Mouse (Mus musculus): Measurements from ENCODE around the gene Tuba1a. TPM values are rescaled to one million over a fixed set of nuclear protein-coding genes. Genes with fewer than 3 reads are reported as not detected.
"Not testable (repeated sequence)": the region's sequence is repeated elsewhere in the genome, so short reads cannot be mapped to it uniquely, and the experiment has no call there.

Tuba1a gene
- total RNA-seq, 2 experiments from 2014 or later: 27.6 to 30.1 TPM

GRCm38 (mm10) chr15:98958901-98959420, 5.5 kb upstream of the Tuba1a start:
- no peak for DNase-seq
- intact Hi-C loops (cut with DNase I): no loop called here

DNA sequence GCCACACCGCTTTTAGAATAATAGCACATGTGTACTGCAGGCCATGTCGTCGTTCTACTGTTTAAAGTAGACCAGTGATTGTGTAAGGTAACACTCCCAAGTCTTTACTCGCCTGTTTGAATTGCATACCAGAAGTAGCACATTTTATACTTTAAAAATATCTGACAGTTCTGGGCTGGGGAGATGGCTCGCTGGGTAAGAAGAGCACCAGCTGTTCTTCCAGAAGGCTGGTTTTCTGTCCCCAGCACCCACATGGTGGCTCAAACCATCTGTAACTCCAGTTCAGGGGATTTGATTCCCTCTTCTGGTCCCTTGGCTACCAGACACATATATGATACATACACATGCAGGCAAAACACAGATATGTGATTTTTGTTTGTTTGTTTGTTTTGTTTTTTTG, 4.0 kb upstream of the Tuba1a start:
- intact Hi-C loops (cut with DNase I): no loop called here

GRCm38 (mm10) chr15:98956000-98956399, 2.5 kb upstream of the Tuba1a start:
- DNase-seq: no peak
- intact Hi-C loops (cut with DNase I): no loop called here

More for the DNA sequence above, 4.0 kb upstream of the Tuba1a start:
- DNase-seq: no peak

GRCm38 (mm10) chr15:98955324-98955723, 1.8 kb upstream of the Tuba1a start:
- intact Hi-C loops (cut with DNase I): no loop called here
- no peak for DNase-seq

DNA sequence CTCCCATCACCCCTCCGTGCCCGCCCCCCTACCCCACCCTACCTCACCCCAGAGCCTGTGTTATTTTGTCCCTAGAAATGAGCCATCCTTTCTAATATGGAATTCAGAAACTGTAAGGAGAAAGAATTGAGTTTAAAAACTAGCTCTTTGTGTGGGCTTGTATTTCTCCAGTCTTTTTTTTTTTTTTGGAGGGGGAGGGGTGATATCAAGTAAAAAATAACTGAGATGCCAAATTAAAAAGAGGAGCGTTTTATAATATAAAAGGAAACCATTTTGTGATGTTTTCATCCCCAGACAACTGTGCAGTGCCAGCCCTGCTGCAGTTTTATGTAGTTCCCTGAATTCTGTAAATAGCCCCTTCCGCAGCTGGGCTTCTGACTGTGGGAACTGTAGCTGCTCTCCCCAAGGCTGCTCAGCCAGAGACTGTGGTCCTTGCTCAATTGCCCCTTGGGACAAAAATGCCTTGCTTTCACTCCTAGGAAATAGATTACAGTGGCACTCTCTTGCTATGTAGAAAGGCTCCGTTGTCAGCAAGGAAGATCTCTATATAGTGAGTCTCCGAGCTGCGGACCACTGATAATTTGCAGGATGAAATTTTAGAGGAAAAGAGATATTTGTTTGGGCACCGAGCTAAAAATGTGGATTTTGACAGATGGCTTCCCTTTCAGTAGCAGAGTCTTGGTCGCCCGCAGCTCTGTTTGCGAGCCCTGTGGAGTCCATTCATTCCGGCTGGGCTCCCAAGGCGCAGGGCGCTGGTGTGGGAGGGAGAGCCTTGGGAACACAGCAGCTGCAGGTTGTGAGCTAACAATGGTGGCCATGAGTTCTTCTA, 1.1 kb upstream of the Tuba1a start:
- no peak for DNase-seq
- intact Hi-C loops (cut with DNase I): loop anchor here (5.0 kb wide), 1 partner anchor 38 kb away; no protein-coding TSS in a partner anchor

DNA sequence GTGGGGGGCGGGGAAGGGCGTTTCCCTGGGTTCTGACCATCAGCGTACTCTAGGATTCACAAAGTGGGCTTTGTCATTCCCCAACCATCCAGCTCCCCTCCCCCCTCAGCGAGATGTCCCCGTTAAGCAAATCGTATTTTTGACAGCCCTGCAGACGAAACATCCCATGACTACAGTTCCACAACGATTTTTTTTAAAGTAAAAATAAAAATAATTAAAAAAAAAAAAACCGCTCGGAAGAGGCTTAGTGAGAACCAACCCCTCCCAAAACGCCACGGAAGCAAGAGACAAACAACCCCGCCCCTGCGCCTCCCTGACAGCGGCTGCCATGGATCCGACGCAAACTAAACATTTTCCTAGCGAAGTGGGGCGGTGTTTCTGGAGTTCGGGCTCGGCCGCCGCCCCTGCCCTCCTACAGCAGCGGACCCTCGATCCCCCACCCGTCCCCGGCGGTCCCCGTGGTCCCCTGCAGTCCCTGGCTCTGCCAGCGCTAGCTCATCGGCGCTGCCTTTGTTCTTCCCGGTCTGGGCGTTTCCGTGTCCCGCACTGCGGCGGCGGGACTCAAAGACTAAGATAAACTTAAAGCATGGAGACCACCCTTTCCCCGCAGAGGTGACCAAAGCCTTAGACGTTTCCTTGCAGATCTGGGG, 627 bp downstream of the Tuba1a start:
- intact Hi-C loops (cut with DNase I): loop anchor here (5.0 kb wide), 1 partner anchor 39 kb away; no protein-coding TSS in a partner anchor
- DNase-seq: peak in 1 of 2 experiments; percentile 58

DNA sequence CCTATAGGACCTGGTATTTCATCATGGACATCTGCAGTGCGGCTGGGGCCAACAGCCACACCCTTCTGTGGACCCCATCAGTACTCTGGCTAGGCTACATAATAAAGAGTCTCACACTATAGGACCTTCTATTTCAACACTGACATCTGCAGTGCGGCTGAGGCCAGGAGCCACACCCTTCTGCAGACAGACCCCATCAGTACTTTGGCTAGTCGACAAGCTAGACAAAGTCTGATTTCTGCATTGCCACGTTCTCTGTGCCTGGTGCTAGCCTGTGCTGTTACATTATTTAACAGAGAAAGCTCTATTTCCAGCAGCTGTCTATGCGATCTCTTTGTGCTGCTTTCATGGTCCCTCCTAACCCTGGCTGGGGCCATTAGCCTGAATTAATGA, 1.4 kb downstream of the Tuba1a start:
- intact Hi-C loops (cut with DNase I): loop anchor here (5.0 kb wide), 1 partner anchor 40 kb away; no protein-coding TSS in a partner anchor
- no peak for DNase-seq

DNA sequence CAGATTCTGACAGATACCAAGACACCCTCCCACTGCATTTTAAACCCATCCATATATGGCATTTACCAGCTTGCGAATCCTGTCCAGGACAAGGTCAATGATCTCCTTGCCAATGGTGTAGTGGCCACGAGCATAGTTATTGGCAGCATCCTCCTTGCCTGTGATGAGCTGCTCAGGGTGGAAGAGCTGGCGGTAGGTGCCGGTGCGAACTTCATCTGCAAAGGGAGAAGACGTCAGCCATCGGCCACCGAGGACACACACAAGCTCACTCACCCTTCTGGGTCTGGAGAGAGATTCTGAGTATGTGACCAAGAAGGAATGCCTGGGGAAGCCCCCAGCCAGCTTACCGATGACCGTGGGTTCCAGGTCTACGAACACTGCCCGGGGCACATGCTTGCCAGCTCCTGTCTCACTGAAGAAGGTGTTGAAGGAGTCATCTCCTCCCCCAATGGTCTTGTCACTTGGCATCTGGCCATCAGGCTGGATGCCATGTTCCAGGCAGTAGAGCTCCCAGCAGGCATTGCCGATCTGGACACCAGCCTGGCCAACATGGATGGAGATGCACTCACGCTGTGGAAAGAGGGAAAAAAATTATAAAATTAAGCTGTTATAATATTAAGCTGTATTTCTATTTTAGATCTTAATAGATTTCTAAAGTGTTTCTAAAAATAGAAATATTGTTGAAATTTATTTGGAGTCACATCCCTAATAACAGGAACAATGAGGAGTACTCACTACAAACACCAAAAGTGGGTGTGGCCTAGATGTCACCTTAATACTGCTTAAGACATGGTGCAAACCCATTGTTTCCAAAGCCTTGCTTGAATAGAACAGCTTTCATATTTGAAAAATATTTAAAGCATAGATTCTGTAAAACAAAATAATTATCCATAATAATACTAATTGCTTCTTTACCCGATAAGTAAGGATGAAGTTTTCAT, 2.1 kb downstream of the Tuba1a start:
- not testable (repeated sequence) for DNase-seq
- intact Hi-C loops (cut with DNase I): loop anchor here (5.0 kb wide), 1 partner anchor 41 kb away; no protein-coding TSS in a partner anchor

- intact Hi-C loops (cut with DNase I): no loop called here
- DNase-seq: no peak
Measured at GRCm38 (mm10) chr15:98949607-98949892, 4.0 kb downstream of the Tuba1a start.

GRCm38 (mm10) chr15:98948857-98949606, 4.5 kb downstream of the Tuba1a start:
- intact Hi-C loops (cut with DNase I): no loop called here
- DNase-seq: no peak

DNA sequence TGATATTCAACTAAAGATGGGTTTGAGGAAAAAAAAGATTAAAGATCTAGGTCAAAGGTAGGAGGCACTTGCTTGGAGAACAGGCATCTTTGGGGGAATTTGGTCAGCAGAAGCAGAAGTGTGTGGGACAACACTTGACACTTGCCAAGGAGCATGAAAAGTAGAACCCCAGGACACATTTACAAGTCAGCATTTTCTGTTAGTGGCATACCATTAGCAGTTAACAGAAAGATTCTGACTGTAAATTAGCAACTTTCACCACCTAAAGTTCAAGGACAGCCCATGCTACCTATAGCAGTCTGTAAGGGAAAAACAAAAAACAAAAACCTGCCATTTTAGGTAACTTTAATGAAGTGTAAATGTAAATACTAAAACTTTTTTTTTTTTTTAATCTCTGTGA, 5.1 kb downstream of the Tuba1a start:
- intact Hi-C loops (cut with DNase I): no loop called here
- no peak for DNase-seq

GRCm38 (mm10) chr15:98947884-98948283, 5.6 kb downstream of the Tuba1a start:
- no peak for DNase-seq
- intact Hi-C loops (cut with DNase I): no loop called here

DNA sequence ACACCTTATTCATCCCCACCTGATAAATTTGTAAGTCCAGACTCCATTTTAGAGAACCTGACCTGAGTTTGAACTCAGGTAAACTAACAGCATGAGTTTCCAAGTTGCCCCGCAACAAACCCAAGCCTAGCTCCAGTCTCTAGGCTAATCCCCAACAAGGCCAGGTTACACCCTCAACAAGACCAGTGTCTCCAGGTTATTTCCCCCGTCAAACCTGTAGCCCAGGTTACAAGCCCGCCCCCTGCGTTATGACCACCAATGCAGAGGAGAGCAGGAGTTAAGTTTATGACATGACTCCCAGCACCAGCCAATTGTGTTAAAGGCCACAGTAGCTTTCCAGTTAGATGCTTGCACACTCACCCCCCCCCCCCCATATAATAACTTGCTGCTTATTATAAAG, 10.4 kb downstream of the Tuba1a start:
- intact Hi-C loops (cut with DNase I): no loop called here
- DNase-seq: no peak

- no peak for DNase-seq
- intact Hi-C loops (cut with DNase I): no loop called here
Measured at GRCm38 (mm10) chr15:98942081-98942480, 11.4 kb downstream of the Tuba1a start.

GRCm38 (mm10) chr15:98941539-98941938, 12.0 kb downstream of the Tuba1a start:
- no peak for DNase-seq
- intact Hi-C loops (cut with DNase I): no loop called here

- DNase-seq: no peak
- intact Hi-C loops (cut with DNase I): no loop called here
Measured at GRCm38 (mm10) chr15:98940816-98941215, 12.7 kb downstream of the Tuba1a start.

DNA sequence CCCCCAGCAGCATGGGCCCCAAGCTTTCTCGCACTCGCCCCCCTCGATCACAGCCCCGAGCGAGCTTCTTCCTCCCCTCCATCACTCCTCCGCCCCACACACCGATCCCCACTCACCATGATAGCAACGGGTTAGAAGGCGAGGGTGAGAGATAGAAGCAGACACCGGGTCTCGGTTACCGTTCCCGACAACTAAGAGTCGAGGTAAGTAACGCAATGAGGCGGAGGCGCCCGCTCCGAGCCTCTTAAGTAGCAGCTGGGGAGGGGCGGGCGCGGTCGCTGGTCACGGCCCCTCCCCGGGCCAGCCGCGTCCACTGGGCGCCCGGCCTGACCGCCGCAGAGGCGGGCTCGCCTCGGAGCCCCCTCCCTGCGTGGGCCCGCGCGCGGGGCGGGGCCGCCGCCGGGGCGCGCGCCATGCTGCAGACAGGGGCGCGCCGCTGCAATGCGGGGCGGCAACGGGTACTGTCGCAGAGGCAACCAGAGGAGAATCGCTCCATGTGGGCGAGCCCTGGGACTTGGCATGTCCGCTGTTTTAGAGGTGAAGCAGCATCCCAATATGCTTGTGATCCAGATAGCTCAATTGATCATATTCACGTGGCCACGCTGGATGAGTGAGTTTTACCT, 19.2 kb downstream of the Tuba1a start, which contains the start of gene Tuba1b:
Tuba1b (minus strand) TSS at position 349 of the 623 bp plus-strand sequence.
- DNase-seq: peak; percentile 85 to 89
- intact Hi-C loops (cut with DNase I): no loop called here

DNA sequence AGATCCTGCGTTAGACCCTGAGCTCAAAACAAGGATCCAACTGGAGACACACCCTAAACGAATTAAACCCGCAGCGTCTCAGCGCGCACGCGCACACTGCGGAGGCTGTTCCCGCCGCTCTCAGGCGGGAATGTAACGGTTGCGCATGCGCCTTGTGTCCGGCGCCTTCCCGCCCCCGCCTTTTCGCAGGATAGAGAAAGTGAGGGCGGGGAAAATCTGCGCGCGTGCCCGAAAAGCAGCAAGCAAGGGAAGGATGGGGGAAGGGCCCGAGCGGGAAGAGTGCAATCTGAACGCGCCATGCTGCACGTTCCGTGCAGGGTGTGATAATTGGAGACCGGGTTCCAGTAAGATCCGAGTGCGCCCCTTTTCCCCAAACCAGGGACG, 19.7 kb downstream of the Tuba1a start:
- intact Hi-C loops (cut with DNase I): no loop called here
- DNase-seq: peak; percentile 86 to 94

DNA sequence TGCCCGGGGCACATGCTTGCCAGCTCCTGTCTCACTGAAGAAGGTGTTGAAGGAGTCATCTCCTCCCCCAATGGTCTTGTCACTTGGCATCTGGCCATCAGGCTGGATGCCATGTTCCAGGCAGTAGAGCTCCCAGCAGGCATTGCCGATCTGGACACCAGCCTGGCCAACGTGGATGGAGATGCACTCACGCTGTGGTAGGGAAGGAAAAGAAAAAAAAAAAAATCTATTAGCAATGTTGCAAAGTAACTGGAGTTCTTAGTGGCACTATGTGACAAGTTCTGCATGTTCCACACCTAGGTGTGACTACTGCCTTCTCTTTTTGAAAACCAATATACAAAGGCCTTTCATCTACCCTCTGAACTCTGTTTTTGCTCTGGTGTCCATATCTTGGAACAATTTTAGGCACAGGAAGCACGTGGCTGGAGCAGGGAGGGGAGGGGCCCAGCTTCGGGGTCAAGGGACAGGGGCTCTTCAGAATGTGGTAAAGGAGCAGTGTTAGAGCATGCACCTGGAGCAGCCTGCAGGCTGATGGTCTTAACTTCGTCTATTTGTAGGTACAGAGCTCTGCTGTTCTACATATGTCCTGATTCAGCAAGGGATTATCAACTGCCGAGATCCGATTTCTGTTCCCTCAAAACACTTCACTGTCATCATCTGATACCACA, 20.4 kb downstream of the Tuba1a start:
- DNase-seq; intact Hi-C loops (cut with DNase I): not testable (repeated sequence)

All from gastrocnemius, postnatal 36 days (tissue).